Mouse (Mus musculus): ENCODE measurements around the gene Tpte. TPM values are rescaled to one million over a fixed set of nuclear protein-coding genes. Genes with fewer than 3 reads are reported as not detected.

Gene Tpte
- polyA plus RNA-seq, 1 experiment, result not detected

DNA sequence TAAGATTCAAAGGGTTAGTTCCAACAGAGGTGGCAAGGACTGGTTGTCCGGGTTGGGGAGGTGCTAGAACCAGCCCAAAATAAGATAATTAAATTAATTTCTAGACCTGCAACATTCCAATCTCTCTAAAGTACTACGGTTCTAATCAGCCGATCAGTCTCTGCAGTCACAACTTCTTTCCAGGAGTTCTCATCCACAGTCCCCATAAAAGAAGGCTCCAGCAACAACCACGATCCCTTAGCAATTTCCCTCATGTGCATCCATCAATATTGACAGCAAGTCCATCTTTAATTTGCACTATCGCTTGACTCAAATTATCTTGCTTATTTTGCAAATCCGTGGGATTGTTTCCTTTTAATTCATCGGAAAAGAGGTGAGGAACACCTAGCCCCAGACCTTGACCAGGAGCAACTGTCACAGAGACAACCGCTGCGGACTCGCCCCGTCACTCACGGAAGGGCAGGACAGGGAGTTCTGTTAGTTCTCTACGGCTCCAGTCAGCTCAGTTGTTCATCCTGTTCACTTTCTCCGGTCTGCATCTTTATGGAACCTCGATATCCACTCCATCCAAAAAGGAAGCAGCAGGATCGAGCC lies 127.5 kb downstream of the Tpte start:
- Histone ChIP-seq H3K27me3 (ENCODE audit: control insufficient read depth, insufficient read depth, low read length) (no peaks in the 10 kb centered on the region), H3K27ac (ENCODE audit: insufficient read depth, low read length) (peak overlapping the region; percentile 78; the same call in 1 of the 2 replicates), H3K4me1 (ENCODE audit: control insufficient read depth, insufficient read depth, low read length) (peaks cover 3% of the 10 kb centered on the region), H3K4me3 (replicated peaks; ENCODE audit: insufficient read depth, low read depth, low read length) (peak overlapping the region; percentile 93)
- TF ChIP-seq CTCF (IDR thresholded peaks at IDR 0.05; ENCODE audit: borderline replicate concordance, insufficient read depth, low read depth, low read length) (no peak; the same call in 1 of the 2 replicates), POLR2A (IDR thresholded peaks at IDR 0.05; ENCODE audit: borderline replicate concordance, insufficient read depth, low read length) (no peak)
- DNase-seq, result no peak
- WGBS, result 13% methylated on average over 16 of the region's 16 CpGs

DNA sequence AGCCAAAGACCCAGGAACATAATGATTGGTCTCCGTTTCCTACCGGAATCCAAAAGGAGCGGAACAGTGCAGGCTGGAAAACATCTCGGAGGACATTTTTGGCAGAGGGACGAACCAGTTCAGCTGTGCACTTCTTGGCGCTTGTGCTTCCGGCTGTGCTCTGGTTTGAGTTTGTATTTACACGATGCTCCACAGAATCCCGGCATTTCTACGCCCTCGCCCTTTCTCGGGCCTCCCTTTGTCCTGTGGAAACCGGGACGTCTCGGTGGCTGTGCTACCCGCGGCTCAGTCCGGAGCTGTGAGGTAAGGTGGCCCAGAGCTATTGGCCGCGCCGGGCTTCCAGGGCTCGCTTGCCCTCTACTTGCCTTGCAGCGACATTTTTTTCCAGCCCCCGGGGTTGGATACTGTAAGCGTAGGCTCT lies 128.1 kb downstream of the Tpte start, which contains the start of gene Mrps31:
TSS of gene Mrps31 (plus strand) at position 80 of the 421 bp plus-strand sequence.
- H3K4me3 ChIP-seq (replicated peaks; ENCODE audit: insufficient read depth, low read depth, low read length), result peak within 1 kb of the TSS; percentile 93
- under 1% methylated on average over 25 of the region's 25 CpGs for WGBS
- TF ChIP-seq CTCF (IDR thresholded peaks at IDR 0.05; ENCODE audit: borderline replicate concordance, insufficient read depth, low read depth, low read length), result no peak
- peak; percentile 53; the same call in 1 of the 2 replicates for TF ChIP-seq POLR2A (IDR thresholded peaks at IDR 0.05; ENCODE audit: borderline replicate concordance, insufficient read depth, low read length)
- H3K27ac ChIP-seq (ENCODE audit: insufficient read depth, low read length), result peak within 1 kb of the TSS; percentile 78; the same call in 1 of the 2 replicates
- no peaks in the 10 kb centered on the region for H3K27me3 ChIP-seq (ENCODE audit: control insufficient read depth, insufficient read depth, low read length)
- H3K4me1 ChIP-seq (ENCODE audit: control insufficient read depth, insufficient read depth, low read length), result peaks cover 3% of the 10 kb centered on the region
- DNase-seq, result peak; percentile 87 to 89

DNA sequence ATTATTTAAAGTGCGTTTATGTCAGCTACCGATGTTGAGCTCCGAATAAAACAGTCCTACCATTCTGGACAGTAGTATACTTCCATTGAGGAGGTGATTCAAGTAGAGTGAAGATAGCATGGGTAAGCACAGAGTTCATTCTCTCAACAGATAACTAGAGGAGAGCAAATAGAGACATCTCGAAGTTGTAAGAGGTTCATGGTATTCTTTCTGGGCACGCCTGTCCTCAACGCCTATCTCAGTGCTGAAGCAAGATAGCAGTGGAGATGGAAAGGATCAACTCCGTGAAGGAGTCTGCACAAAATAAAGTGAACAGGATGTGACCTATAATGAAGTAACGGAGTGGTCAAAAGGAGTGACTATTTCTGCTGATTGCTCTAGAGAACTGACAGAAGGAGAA lies 128.7 kb downstream of the Tpte start:
- DNase-seq, result no peak
- H3K4me3 ChIP-seq (replicated peaks; ENCODE audit: insufficient read depth, low read depth, low read length), result peak overlapping the region; percentile 93
- TF ChIP-seq POLR2A (IDR thresholded peaks at IDR 0.05; ENCODE audit: borderline replicate concordance, insufficient read depth, low read length) (no peak), CTCF (IDR thresholded peaks at IDR 0.05; ENCODE audit: borderline replicate concordance, insufficient read depth, low read depth, low read length) (no peak)
- no peaks in the 10 kb centered on the region for H3K27me3 ChIP-seq (ENCODE audit: control insufficient read depth, insufficient read depth, low read length)
- H3K4me1 ChIP-seq (ENCODE audit: control insufficient read depth, insufficient read depth, low read length), result peaks cover 3% of the 10 kb centered on the region
- H3K27ac ChIP-seq (ENCODE audit: insufficient read depth, low read length), result no peak overlapping the region
- WGBS, result 12% methylated on average over 8 of the region's 8 CpGs

Other genes with a start within 250 kb of the Tpte start
- 2.2 and 2.6 TPM in 2 replicates for gene Atp7b, start 223.1 kb upstream of the Tpte start, polyA plus RNA-seq (2012; rRNA removed)
- 15.1 and 15.5 TPM in 2 replicates for gene Alg11, start 222.7 kb upstream of the Tpte start, polyA plus RNA-seq (2012; rRNA removed)
- gene Nek5, start 158.4 kb upstream of the Tpte start, polyA plus RNA-seq (2012; rRNA removed), result 0.33 and 0.67 TPM in 2 replicates
- gene Nek3, start 117.0 kb upstream of the Tpte start, polyA plus RNA-seq (2012; rRNA removed), result 7.0 and 7.9 TPM in 2 replicates
- 0.71 and 1.1 TPM in 2 replicates for gene Ckap2, start 97.6 kb upstream of the Tpte start, polyA plus RNA-seq (2012; rRNA removed)
- gene Vps36, start 90.6 kb upstream of the Tpte start, polyA plus RNA-seq (2012; rRNA removed), result 20.5 and 20.9 TPM in 2 replicates
- gene Thsd1, start 56.1 kb upstream of the Tpte start, polyA plus RNA-seq (2012; rRNA removed), result 4.5 and 5.2 TPM in 2 replicates
- 12.1 and 13.1 TPM in 2 replicates for gene Slc25a15, start 115.2 kb downstream of the Tpte start, polyA plus RNA-seq (2012; rRNA removed)
- 21.7 and 22.5 TPM in 2 replicates for gene Mrps31, start 127.9 kb downstream of the Tpte start, polyA plus RNA-seq (2012; rRNA removed)